Mouse (Mus musculus): ENCODE data around the gene Crlf3. TPM values are rescaled to one million over a fixed set of nuclear protein-coding genes. Genes with fewer than 3 reads are reported as not detected.

Crlf3 gene
- total and polyA plus RNA-seq, 3 experiments = 106 to 152 (median 114) TPM

DNA sequence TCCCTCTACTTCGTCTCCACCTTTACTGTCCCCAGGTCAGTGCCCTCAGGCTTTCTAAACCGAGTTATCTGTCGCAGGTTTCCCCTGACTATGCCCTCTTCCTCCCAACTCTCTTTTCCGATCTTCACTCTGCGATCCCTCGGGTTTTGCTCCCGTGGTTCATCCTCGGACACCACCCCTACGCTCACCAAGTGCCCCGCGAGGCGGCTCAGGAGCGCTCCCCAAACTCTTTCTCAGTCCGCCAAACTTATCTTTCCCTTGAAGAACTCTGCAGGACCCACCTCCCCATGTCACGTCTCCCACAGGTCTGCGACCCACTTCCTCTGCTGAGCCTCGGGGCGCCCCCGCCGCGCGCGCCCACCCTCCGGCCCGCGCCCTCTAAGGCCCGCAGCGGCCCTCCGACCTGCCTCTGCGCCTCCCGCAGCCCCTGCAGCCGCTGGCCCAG is 388 bp downstream of the Crlf3 start (continued):
- TF ChIP-seq ZC3H11A (IDR thresholded peaks at IDR 0.05; ENCODE audit: low read depth, low read length) (no peak), CHD2 (IDR thresholded peaks at IDR 0.05; ENCODE audit: low read length) (no peak), RAD21 (IDR thresholded peaks at IDR 0.05; ENCODE audit: low read depth, low read length) (no peak), CTCF (conservative IDR thresholded peaks at IDR 0.05 in 1 of 2, IDR thresholded peaks at IDR 0.05 in 1 of 2; ENCODE audit: low read depth in 2 of 2, low read length in 2 of 2) (no peak), TBP (conservative IDR thresholded peaks at IDR 0.05; ENCODE audit: low read depth, low read length) (no peak), IRF4 (IDR thresholded peaks at IDR 0.05; ENCODE audit: low read depth, low read length) (no peak), ZKSCAN1 (IDR thresholded peaks at IDR 0.05; ENCODE audit: borderline replicate concordance, low read depth, low read length) (no peak), E2F4 (IDR thresholded peaks at IDR 0.05; ENCODE audit: insufficient replicate concordance, low read depth, low read length) (no peak), USF1 (IDR thresholded peaks at IDR 0.05; ENCODE audit: low read depth, low read length) (no peak), ZNF384 (IDR thresholded peaks at IDR 0.05; ENCODE audit: low read depth, low read length) (0 out of 2 replicates have a peak, but pooled peaks have one; percentile 0), UBTF (IDR thresholded peaks at IDR 0.05; ENCODE audit: low read depth, low read length) (peak; percentile 3; the same call in 1 of the 2 replicates), SIN3A (IDR thresholded peaks at IDR 0.05; ENCODE audit: low read length) (peak; percentile 55; the same call in 1 of the 2 replicates), MAFK (IDR thresholded peaks at IDR 0.05; ENCODE audit: insufficient replicate concordance, low read length) (no peak), NELFE (IDR thresholded peaks at IDR 0.05; ENCODE audit: low read depth, low read length) (no peak)

DNA sequence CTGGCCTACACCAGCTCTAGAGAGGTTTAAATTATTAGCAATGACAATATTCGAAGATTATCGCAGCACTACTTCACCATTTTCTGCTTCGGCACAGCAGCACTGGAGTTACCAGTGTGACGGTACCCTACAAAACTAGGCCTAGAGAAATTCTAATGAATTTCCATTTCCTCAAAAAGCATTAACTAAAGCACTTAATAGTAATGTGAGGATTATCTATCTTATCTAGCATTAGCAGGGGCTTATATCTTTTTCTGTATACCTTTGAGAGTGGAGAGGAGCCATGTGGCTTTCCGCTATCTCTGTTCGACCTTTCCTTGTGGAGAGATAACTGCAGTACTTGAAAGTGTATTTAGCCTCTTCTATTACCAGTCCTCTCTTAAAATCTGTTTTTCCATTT is 1.0 kb downstream of the Crlf3 start:
- H3K27ac ChIP-seq (ENCODE audit: insufficient read depth, low read depth) = no peak overlapping the region
- in situ Hi-C loops (cut with MboI; ENCODE audit: low pct_ligation_motif_present, low pct_unique_long_range_greater_than_20kb, low sequenced_read_pairs) = loop anchor here (5.0 kb wide), 1 partner anchor 37 kb away; no protein-coding TSS in a partner anchor

More for the DNA sequence above, 1.0 kb downstream of the Crlf3 start:
- DNase-seq (ENCODE audit: extremely low read depth) = peak; percentile 32
- no peak for TF ChIP-seq E2F4 (IDR thresholded peaks at IDR 0.05; ENCODE audit: insufficient replicate concordance, low read depth, low read length)
- peak; percentile 40; the same call in 1 of the 2 replicates for TF ChIP-seq MAX (IDR thresholded peaks at IDR 0.05; ENCODE audit: low read length)
- no peak for TF ChIP-seq ZKSCAN1 (IDR thresholded peaks at IDR 0.05; ENCODE audit: borderline replicate concordance, low read depth, low read length)
- TF ChIP-seq MXI1 (IDR thresholded peaks at IDR 0.05; ENCODE audit: low read depth, low read length) = no peak
- no peak for TF ChIP-seq JUND (conservative IDR thresholded peaks at IDR 0.05; ENCODE audit: low read depth, low read length)
- TF ChIP-seq CTCF (conservative IDR thresholded peaks at IDR 0.05 in 1 of 2, IDR thresholded peaks at IDR 0.05 in 1 of 2; ENCODE audit: low read depth in 2 of 2, low read length in 2 of 2) = no peak
- 0 out of 2 replicates have a peak, but pooled peaks have one; percentile 13 for TF ChIP-seq TBP (conservative IDR thresholded peaks at IDR 0.05; ENCODE audit: low read depth, low read length)
- no peak for TF ChIP-seq NELFE (IDR thresholded peaks at IDR 0.05; ENCODE audit: low read depth, low read length)
- 0 out of 2 replicates have a peak, but pooled peaks have one; percentile 44 for TF ChIP-seq MAZ (IDR thresholded peaks at IDR 0.05; ENCODE audit: low read depth, low read length)
- TF ChIP-seq JUN (IDR thresholded peaks at IDR 0.05; ENCODE audit: insufficient read depth, low read depth, low read length) = no peak
- no peak for TF ChIP-seq EP300 (IDR thresholded peaks at IDR 0.05; ENCODE audit: low read length)
- TF ChIP-seq RCOR1 (conservative IDR thresholded peaks at IDR 0.05; ENCODE audit: low read depth, low read length) = no peak
- no peak for TF ChIP-seq CHD1 (IDR thresholded peaks at IDR 0.05; ENCODE audit: low read depth, low read length)
- no peak for TF ChIP-seq RAD21 (IDR thresholded peaks at IDR 0.05; ENCODE audit: low read depth, low read length)
- TF ChIP-seq MYC (IDR thresholded peaks at IDR 0.05; ENCODE audit: low read depth, low read length) = peak; percentile 81
- TF ChIP-seq BHLHE40 (IDR thresholded peaks at IDR 0.05; ENCODE audit: low read depth, low read length) = no peak
- Histone ChIP-seq H3K4me3 (replicated peaks in 1 of 3; ENCODE audit: low read depth in 2 of 3, low read length in 2 of 3, poor library complexity in 1 of 3) (peak overlapping the region; percentile 92 to 98 (median 94)), H3K27me3 (replicated peaks) (no peaks in the 10 kb centered on the region), H3K36me3 (replicated peaks in 1 of 2; ENCODE audit: control insufficient read depth in 1 of 2, insufficient read depth in 1 of 2, low read length in 1 of 2) (peaks cover 2 to 15% of the 10 kb centered on the region in 2 experiments), H3K9me3 (replicated peaks; ENCODE audit: low read length) (peaks cover 8% of the 10 kb centered on the region), H3K79me2 (replicated peaks; ENCODE audit: control insufficient read depth, extremely low read depth, insufficient read depth, poor library complexity, severe bottlenecking) (peaks cover 55% of the 10 kb centered on the region), H3K9ac (ENCODE audit: insufficient read depth, low read depth) (peak overlapping the region; percentile 99), H3K4me1 (ENCODE audit: control insufficient read depth in 1 of 2, insufficient read depth in 2 of 2) (peaks cover 2 to 39% of the 10 kb centered on the region in 2 experiments; a peak in 3 of 4 replicates), H3K4me2 (ENCODE audit: insufficient read depth, low read depth, poor library complexity, severe bottlenecking) (peak overlapping the region; percentile 99)
- dilution Hi-C loops (cut with MboI; ENCODE audit: extremely low pct_ligation_motif_present, extremely low pct_unique_long_range_greater_than_20kb, low sequenced_read_pairs) = no loop called here

Measured in CH12.LX (cell line).